Mouse (Mus musculus) spleen, adult 12 weeks (tissue): Measurements from ENCODE around the gene Ppp1r21.

Source experiments
- DNase-seq: peaks from one replicate; pipeline ENCODE4 v3.0.0; 2022; ENCODE audit warnings: low spot score

Ppp1r21 gene

GRCm38 (mm10) chr17:88529519-88530235 is at the start of gene Ppp1r21:
Gene Ppp1r21 (plus strand): TSS chr17:88530118.
- DNase-seq = peak; percentile 95

GRCm38 (mm10) chr17:88480369-88480768 is 49.5 kb upstream of the Ppp1r21 start:
- DNase-seq = no peak

- no peak for DNase-seq
Measured at GRCm38 (mm10) chr17:88481062-88481461, 48.9 kb upstream of the Ppp1r21 start.

GRCm38 (mm10) chr17:88481587-88481986 is 48.3 kb upstream of the Ppp1r21 start:
- DNase-seq = no peak

GRCm38 (mm10) chr17:88484539-88484938 is 45.4 kb upstream of the Ppp1r21 start:
- no peak for DNase-seq

GRCm38 (mm10) chr17:88484951-88485350 is 45.0 kb upstream of the Ppp1r21 start:
- no peak for DNase-seq

GRCm38 (mm10) chr17:88490546-88490945 is 39.4 kb upstream of the Ppp1r21 start:
- no peak for DNase-seq

GRCm38 (mm10) chr17:88491366-88492106 is 38.4 kb upstream of the Ppp1r21 start:
- no peak for DNase-seq

GRCm38 (mm10) chr17:88492107-88492460 is 37.8 kb upstream of the Ppp1r21 start:
- no peak for DNase-seq

- DNase-seq = no peak
Measured at GRCm38 (mm10) chr17:88493551-88493950, 36.4 kb upstream of the Ppp1r21 start.

GRCm38 (mm10) chr17:88494121-88494771 is 35.7 kb upstream of the Ppp1r21 start:
- no peak for DNase-seq

- no peak for DNase-seq
Measured at GRCm38 (mm10) chr17:88494772-88495132, 35.2 kb upstream of the Ppp1r21 start.

- DNase-seq = no peak
Measured at GRCm38 (mm10) chr17:88498090-88498682, 31.7 kb upstream of the Ppp1r21 start.

GRCm38 (mm10) chr17:88504056-88504455 is 25.9 kb upstream of the Ppp1r21 start:
- no peak for DNase-seq

GRCm38 (mm10) chr17:88505275-88505723 is 24.6 kb upstream of the Ppp1r21 start:
- no peak for DNase-seq

GRCm38 (mm10) chr17:88505941-88506340 is 24.0 kb upstream of the Ppp1r21 start:
- DNase-seq = no peak

GRCm38 (mm10) chr17:88507376-88507775 is 22.5 kb upstream of the Ppp1r21 start:
- DNase-seq = no peak

- peak; percentile 48 for DNase-seq
Measured at GRCm38 (mm10) chr17:88508846-88509508, 20.9 kb upstream of the Ppp1r21 start.

GRCm38 (mm10) chr17:88509999-88510398 is 19.9 kb upstream of the Ppp1r21 start:
- no peak for DNase-seq

- peak; percentile 57 for DNase-seq
Measured at GRCm38 (mm10) chr17:88511095-88511551, 18.8 kb upstream of the Ppp1r21 start.

- DNase-seq = no peak
Measured at GRCm38 (mm10) chr17:88516477-88516876, 13.4 kb upstream of the Ppp1r21 start.

- no peak for DNase-seq
Measured at GRCm38 (mm10) chr17:88527781-88528180, 2.1 kb upstream of the Ppp1r21 start.
